Mouse (Mus musculus): Measurements from ENCODE around the gene Enkur. TPM values are rescaled to one million over a fixed set of nuclear protein-coding genes. Genes with fewer than 3 reads are reported as not detected.

Gene Enkur
- total RNA-seq, 4 experiments from 2014 or later, result 1.0 to 1.1 (median 1.1) TPM

GRCm38 (mm10) chr2:21188610-21189009, 16.6 kb downstream of the Enkur start:
- no peak for DNase-seq (ENCODE audit: low spot score)

DNA sequence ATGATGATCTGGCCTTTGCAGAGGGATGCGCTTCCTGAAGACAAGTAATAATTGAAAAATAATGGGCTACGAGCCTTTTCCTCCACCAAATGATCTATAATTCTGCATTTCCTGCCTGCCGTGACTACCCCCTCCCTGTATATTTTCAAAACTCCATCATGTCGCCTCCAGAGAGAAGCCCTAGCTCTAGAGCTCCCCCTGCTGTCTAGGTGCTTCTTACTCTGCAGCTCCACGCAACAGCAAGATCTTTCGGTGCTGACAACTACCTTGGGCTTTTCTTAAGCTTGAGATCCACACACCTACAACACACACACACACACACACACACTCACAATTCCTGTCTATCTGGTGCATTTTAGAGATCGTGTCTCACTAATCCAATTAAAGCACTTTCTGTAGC, 17.6 kb downstream of the Enkur start:
- DNase-seq (ENCODE audit: low spot score), result peak; percentile 66

GRCm38 (mm10) chr2:21182811-21183210, 22.4 kb downstream of the Enkur start:
- peak; percentile 48 for DNase-seq (ENCODE audit: low spot score)

DNA sequence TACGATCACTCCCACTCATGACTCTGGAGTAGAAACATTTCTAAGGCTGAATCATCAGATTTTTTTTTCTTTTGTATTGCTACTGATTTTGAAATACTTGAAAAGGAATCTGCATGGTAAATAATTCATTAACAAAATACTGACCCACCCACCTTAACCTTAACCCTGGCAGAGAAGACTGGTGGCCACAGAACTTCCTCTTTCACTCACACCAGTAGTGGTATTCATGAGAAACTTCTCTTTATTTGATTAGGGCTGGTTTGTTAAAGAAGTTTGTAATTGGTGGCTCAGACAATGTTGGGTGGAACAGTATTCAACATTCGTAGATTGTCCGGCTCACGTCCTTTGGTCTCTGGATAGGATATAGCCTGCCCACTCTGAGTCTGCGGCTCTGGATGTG, 26.0 kb downstream of the Enkur start:
- DNase-seq (ENCODE audit: low spot score), result no peak

GRCm38 (mm10) chr2:21172797-21173196, 32.4 kb downstream of the Enkur start:
- no peak for DNase-seq (ENCODE audit: low spot score)

DNA sequence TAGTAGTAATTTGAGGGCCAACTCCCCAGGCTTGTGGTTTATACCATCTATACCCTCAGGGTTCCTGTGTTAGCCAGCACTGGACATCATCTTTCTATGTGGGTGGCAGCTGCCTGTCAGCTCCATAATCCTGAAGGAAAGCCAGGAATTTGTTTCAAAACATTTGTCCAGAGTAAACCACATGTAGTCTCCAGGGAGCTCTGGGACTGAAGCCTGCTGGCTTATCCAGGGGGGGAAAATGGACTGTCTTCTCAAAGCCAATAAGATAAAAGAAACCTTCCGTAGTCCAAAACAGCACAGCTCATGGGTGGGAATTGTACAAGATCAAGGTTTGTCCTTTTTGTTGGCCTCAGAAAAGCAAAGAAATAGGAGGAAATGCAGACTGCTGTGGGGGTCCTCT, 37.2 kb downstream of the Enkur start:
- DNase-seq (ENCODE audit: low spot score), result peak; percentile 76

GRCm38 (mm10) chr2:21164296-21164695, 40.9 kb downstream of the Enkur start:
- DNase-seq (ENCODE audit: low spot score), result peak; percentile 50

- DNase-seq (ENCODE audit: low spot score), result no peak
Measured at GRCm38 (mm10) chr2:21153469-21153868, 51.7 kb downstream of the Enkur start.

DNA sequence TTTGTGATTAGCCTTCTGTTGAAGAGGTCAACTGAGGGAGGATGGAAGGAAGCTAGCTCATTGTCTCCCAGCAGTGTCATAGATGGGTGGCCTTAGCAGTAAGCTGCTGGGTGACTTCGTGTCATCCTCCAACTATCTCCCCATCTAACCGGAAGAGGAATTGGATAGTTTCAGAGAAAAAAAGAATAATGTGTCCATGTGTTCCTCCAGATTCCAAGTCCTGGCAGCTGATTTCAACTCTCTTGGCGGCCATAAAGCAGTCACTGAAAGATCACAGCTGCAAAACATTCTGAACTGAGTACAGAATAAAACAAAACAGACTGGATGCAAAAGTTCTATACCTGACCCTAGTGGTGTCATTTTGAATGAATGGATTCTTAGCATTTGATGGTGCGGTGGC, 58.0 kb downstream of the Enkur start:
- DNase-seq (ENCODE audit: low spot score), result peak; percentile 35

DNA sequence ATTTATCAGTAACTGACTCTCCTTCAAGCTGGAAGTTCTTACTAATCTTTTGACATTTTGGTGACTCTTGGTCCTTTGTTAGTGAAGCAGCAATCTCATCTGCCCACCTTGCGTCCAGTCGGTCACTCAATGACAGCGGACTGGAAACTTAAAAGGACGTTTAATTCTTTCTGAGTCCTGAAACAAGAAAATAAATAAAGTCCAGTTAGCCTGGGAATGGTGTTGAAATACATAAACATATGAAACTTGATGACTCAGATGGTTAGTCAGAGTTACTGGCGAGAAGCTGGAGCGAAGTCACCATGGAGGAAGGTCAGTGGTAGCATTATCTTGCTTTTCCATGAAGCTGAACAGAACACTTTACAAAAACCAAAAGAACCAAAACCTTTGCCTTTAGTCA, 58.7 kb downstream of the Enkur start:
- DNase-seq (ENCODE audit: low spot score), result peak; percentile 41

DNA sequence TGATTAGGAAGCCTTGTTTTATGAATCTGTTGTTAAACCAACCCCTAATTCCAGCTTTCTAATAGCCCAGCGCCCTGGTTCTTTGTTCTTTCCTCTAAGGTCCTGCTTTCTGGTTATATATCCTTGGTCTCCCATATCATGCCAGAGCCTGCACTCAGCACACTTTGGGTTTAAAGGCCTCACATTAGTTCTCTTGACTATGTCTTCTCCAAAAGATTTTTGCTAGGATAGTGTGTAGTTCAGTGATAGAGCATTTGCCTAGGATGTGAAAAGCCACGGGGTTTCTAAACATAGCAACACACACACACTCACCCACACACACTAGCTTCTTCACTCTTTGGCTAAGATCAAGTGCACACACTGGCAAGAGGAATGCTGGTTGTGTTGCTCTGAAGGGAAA, 62.5 kb downstream of the Enkur start:
- DNase-seq (ENCODE audit: low spot score), result peak; percentile 7

DNA sequence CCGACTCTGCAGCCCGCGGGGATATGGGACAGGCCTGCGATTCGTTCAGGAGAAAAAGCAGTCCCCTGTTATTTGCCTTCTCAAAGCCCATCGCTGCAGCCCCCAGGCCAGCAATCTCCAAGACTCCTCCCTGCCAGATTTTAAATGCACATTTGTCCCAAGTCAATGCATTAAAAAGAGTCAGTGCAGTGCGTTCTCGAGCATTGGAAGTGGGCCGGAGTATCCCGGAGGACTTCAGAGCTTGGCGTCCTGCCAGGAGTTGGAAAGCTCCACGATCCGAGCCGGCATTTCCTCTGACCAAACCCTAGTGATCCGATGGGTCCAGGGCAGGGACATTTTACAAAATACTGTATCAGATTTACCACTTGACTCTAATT, 63.0 kb downstream of the Enkur start:
- peak; percentile 82 for DNase-seq (ENCODE audit: low spot score)

DNA sequence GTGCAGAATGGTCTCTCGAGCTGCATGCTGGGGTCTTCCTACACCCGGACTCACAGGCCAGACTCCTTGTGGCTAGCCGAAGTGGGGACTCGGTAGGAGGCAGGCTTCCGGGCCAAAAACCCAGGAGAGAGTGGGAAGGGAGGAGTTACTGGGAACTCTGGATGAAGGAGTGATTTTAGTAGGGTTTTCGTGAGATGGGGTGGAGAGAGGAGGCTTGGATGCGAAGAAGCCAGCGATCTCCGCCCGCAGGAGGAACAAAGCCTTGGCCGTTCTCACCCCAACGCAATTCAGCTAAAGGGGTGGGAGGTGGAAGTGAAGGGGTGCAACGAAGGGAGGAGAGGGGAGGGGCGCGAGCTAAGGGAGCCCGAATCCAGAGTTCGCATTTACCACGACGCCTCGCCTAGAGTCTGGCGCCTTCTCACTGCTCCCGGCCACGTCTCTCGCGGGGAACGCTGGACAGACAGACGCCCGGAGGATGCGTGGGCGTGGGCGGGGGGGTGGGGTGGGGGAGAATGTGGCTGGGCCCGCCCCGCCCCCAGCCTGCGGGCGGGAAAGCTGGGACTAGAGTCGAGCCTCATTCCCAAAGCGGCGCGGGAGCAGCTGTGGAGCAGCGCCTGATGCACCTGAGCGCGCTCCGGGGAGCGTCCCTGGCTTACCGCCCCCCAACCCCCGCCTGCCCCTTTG, 63.5 kb downstream of the Enkur start:
- peak; percentile 34 for DNase-seq (ENCODE audit: low spot score)

DNA sequence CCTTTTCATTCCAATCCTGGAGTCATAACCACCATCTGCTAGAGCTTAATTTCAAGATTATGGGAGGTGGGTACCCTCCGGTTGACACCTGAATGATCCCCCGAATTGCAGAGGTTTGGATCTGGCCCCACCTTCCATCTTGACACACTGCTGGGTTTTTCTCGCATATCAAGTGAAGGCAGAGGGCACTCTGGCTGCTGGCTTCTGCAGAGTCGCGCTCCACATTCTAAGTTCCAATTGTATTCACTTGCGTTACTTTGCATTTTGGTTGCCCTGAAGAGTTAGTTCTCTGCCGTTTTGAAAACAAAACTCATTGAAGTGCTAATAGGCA, 64.0 kb downstream of the Enkur start:
- no peak for DNase-seq (ENCODE audit: low spot score)

Other genes with a start within 250 kb of the Enkur start
- gene Arhgap21, start 236.5 kb downstream of the Enkur start, total RNA-seq (2022), result 10 to 100 TPM; 77.8 to 86.8 (median 81.9) TPM
- 10 to 100 TPM in 1 of 4 experiments, 1 to 10 TPM in 3; 7.4 to 10.5 (median 9.1) TPM for gene Thnsl1, start 359 bp upstream of the Enkur start, total RNA-seq (2022)
- under 1 TPM; 0.06 to 0.20 (median 0.15) TPM for gene Gpr158, start 162.2 kb upstream of the Enkur start, total RNA-seq (2022)